Mouse (Mus musculus) liver, embryonic 14.5 days (tissue): ENCODE results near the gene Nrxn3. TPM values are rescaled to one million over a fixed set of nuclear protein-coding genes. Genes with fewer than 3 reads are reported as not detected.

Experiments
- ATAC-seq: fragments of 200-750 bp; cut with Nextera tagmentation; 2 replicates; pipeline ENCODE4 v1.8.0; 2017; ENCODE audit warnings: moderate number of reproducible peaks, mild to moderate bottlenecking, moderate library complexity; ENCODE audit not compliant: insufficient read depth
- DNase-seq, 3 experiments: peaks; one replicate each; pipeline ENCODE4 v3.0.0-alpha.2; 2012 to 2013; ENCODE audit warnings: low read depth in 3 of 3, low spot score in 3 of 3
- H3K27ac ChIP-seq: fragments of 300-500 bp; sonication (generic); 2 replicates; pipeline ENCODE4 v1.5.1; 2014; ENCODE audit warnings: moderate library complexity, mild to moderate bottlenecking, control low read depth, inconsistent platforms
- H3K27me3 ChIP-seq: fragments of 300-500 bp; sonication (generic); 2 replicates; pipeline ENCODE4 v1.6.1; 2014; ENCODE audit warnings: mild to moderate bottlenecking, low read length, moderate library complexity; ENCODE audit not compliant: control insufficient read depth, insufficient read depth
- H3K36me3 ChIP-seq: fragments of 300-500 bp; sonication (generic); replicated peaks from 2 replicates; pipeline ENCODE4 v1.6.1; 2014; ENCODE audit warnings: low read depth; ENCODE audit not compliant: control insufficient read depth, insufficient read depth
- H3K4me1 ChIP-seq, 2 experiments: fragments of 200-500 bp in 1 of 2; fragments of 300-500 bp in 1 of 2; sonication (generic) in 1 of 2; replicated peaks; 2 replicates each; pipeline ENCODE4 v1.6.1; 2012 to 2014; ENCODE audit warnings: antibody characterized with exemption in 1 of 2, inconsistent platforms in 1 of 2, low read length in 1 of 2; ENCODE audit not compliant: control insufficient read depth in 2 of 2, insufficient read depth in 2 of 2
- H3K4me2 ChIP-seq: fragments of 300-500 bp; sonication (generic); 2 replicates; pipeline ENCODE4 v1.6.1; 2014; ENCODE audit warnings: low read depth, mild to moderate bottlenecking, control low read depth, moderate library complexity
- H3K4me3 ChIP-seq, 2 experiments: fragments of 200-500 bp in 1 of 2; fragments of 300-500 bp in 1 of 2; sonication (generic) in 1 of 2; 2 replicates each; pipeline ENCODE4 v1.5.1; 2012 to 2014; ENCODE audit warnings: low read depth in 2 of 2, low read length in 2 of 2, mild to moderate bottlenecking in 2 of 2, control low read depth in 1 of 2, inconsistent platforms in 1 of 2, moderate library complexity in 1 of 2; ENCODE audit not compliant: insufficient read depth in 1 of 2
- H3K9ac ChIP-seq: fragments of 300-500 bp; sonication (generic); replicated peaks from 2 replicates; pipeline ENCODE4 v1.6.1; 2014; ENCODE audit warnings: mild to moderate bottlenecking, control low read depth, moderate library complexity
- H3K9me3 ChIP-seq: fragments of 300-500 bp; sonication (generic); 2 replicates; pipeline ENCODE4 v1.6.1; 2016; ENCODE audit warnings: low read length, mixed read lengths; ENCODE audit not compliant: control insufficient read depth
- CTCF ChIP-seq: IDR thresholded peaks from 2 replicates; pipeline ENCODE4 v1.5.1; 2016; ENCODE audit warnings: antibody characterized with exemption, low read depth, control low read depth
- EP300 ChIP-seq: IDR thresholded peaks from 2 replicates; pipeline ENCODE4 v1.6.1; 2016; ENCODE audit warnings: antibody characterized with exemption, low read depth
- WGBS: fragments of 180-500 bp; shearing (Covaris S2); extraction: QIAGEN DNeasy Blood & Tissue Kit; methylation state at CpG from one replicate; pipeline ENCODE4 v1.1.7; 2014; ENCODE audit not compliant: insufficient replicate concordance; 5-methylcytosine and 5-hydroxymethylcytosine counted together
- polyA plus RNA-seq, 2 experiments: library from polyadenylated mRNA; depleted of rRNA in 1 of 2; stranded (reverse) in 1 of 2; unstranded in 1 of 2; fragments of >200 nt; fragmentation: Nextera tagmentation in 1 of 2; extraction: Ambion mirVana in 1 of 2; gene quantifications; 2 replicates each; pipeline versions ENCODE4 v1.2.1 to v1.2.3; 2012 to 2014

Gene Nrxn3
- polyA plus RNA-seq, 2 experiments, result 0.12 to 0.38 TPM

DNA sequence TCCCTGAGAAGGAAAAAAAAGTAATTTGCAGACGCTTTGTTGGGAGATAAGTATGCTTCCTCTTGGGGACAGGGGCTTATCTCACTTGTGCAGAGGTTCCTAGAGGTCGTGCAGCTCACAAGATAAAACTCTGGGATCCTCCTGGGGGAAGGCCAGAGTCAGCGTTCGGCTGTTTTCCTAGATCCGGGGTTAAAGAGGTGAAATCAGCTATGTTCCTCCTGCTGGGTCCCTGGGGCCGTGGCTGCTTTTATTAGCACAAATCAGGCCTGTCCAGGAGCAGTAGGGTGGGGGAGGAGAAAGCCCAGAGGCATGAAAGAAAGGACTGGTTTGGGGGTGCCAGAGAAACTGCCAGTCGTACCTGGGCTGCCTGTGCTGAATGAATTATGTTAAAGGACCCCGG, 261.7 kb downstream of the Nrxn3 start:
- DNase-seq (peak; percentile 96 to 98 (median 98)), ATAC-seq (peak; percentile 94)
- Histone ChIP-seq H3K4me1 (peaks cover 41 to 54% of the 10 kb centered on the region in 2 experiments), H3K36me3 (no peaks in the 10 kb centered on the region), H3K4me3 (peak overlapping the region; percentile 5 to 40), H3K9me3 (no peaks in the 10 kb centered on the region), H3K27me3 (no peaks in the 10 kb centered on the region), H3K4me2 (peak overlapping the region; percentile 95), H3K9ac (peak overlapping the region; percentile 70), H3K27ac (peak overlapping the region; percentile 100)
- WGBS, result 2% methylated on average over 8 of the region's 8 CpGs
- TF ChIP-seq EP300 (peak; percentile 96), CTCF (no peak)

DNA sequence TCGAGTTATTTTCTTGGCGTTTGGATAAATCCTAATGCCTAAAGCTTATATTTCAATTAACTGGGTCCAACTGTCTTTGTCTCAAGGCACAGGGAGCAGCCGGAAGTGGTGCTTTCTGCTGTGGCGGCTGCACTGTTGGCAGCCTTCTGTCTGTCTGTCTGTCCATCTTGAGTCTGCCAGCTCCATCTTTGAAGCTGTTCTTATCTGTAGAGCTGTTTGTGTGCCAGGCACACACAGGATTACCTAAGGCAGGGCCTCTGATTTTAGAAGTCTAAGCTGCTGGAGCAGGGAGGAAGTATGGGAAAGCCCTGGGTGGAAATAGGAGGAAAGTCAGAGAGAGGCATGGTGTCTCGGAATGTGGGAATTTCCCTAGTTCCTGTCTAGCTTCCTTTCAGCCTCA, 262.1 kb downstream of the Nrxn3 start:
- Histone ChIP-seq H3K27ac (peak overlapping the region; percentile 100), H3K9ac (peak overlapping the region; percentile 70), H3K36me3 (no peaks in the 10 kb centered on the region), H3K4me1 (peaks cover 41 to 54% of the 10 kb centered on the region in 2 experiments), H3K9me3 (no peaks in the 10 kb centered on the region), H3K4me3 (peak overlapping the region; percentile 5 to 40), H3K27me3 (no peaks in the 10 kb centered on the region), H3K4me2 (peak overlapping the region; percentile 95)
- TF ChIP-seq CTCF, result no peak
- no peak for TF ChIP-seq EP300
- 11% methylated on average over 5 of the region's 5 CpGs for WGBS
- peak; percentile 42 for ATAC-seq
- DNase-seq, result peak; percentile 24 to 47 (median 30)

DNA sequence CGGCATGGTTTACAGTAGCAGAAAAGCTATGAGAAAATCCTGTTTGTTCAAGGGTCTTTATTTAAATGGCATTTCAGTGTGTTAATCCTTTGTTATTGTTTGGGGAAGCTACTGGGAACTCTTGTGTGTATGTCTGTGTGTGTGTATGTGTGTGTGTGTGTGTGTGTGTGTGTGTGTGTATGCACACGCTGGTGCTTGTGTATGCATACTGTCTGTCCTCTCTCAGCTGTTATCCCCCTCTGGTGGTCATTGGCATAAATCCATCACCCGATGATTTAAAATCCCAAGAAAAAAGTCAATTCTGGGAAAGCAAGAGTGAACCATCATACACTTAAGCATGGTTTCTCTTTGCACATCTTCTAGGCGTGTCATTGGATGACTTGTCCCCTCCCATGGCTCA, 264.4 kb downstream of the Nrxn3 start:
- no peak for ATAC-seq
- TF ChIP-seq EP300 (no peak), CTCF (peak; percentile 60)
- Histone ChIP-seq H3K9me3 (no peaks in the 10 kb centered on the region), H3K4me2 (no peak overlapping the region), H3K4me1 (peaks cover 40 to 50% of the 10 kb centered on the region in 2 experiments), H3K4me3 (no peak overlapping the region), H3K27me3 (no peaks in the 10 kb centered on the region), H3K36me3 (no peaks in the 10 kb centered on the region), H3K27ac (no peak overlapping the region), H3K9ac (no peak overlapping the region)
- no peak for DNase-seq
- 59% methylated on average over 4 of the region's 4 CpGs for WGBS

DNA sequence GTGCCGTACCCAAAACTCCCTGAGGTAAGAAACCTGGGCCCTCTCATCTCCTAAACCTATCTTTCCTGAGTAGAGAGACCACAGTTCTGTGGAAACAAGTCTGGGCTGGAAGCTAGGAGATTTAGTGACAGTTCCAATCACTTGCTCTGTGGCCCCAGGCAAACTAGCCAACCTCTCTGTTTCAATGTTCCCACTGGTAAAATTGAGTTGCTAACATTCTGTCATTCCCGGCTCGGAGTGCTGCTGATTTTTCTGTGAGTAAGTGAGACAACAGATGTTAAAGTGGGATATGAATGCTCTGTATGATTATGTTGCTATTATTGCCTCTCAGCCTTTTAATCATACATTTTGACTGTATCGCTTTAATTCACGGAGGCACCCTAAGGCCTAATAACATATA, 268.1 kb downstream of the Nrxn3 start:
- no peak overlapping the region for H3K4me3 ChIP-seq
- no peak overlapping the region for H3K27ac ChIP-seq
- H3K4me2 ChIP-seq, result no peak overlapping the region
- no peaks in the 10 kb centered on the region for H3K27me3 ChIP-seq
- H3K4me1 ChIP-seq, result peaks cover 9 to 21% of the 10 kb centered on the region in 2 experiments
- ATAC-seq (no peak), DNase-seq (no peak)
- H3K36me3 ChIP-seq, result no peaks in the 10 kb centered on the region
- WGBS, result 78% methylated on average over 5 of the region's 5 CpGs
- H3K9ac ChIP-seq, result no peak overlapping the region
- no peak for TF ChIP-seq CTCF
- TF ChIP-seq EP300, result no peak
- H3K9me3 ChIP-seq, result no peaks in the 10 kb centered on the region

DNA sequence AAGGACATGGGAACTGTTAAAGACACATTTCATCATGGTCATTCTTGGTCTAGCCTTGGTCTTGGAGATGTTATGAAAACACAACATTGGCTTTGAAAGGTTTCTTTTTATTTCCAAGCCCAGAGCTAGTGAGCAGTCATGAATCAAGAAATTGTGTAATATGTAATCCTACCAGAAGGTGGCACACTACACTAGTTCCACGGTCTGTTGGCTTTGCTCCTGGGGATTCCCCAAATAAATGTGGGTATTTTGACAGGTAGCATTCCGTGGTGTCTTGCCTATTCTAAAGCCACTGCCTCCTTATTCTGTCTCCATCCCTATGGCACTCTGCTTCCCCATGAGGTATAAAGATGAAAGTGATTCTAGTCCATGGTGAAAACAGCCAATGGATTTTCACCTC, 269.5 kb downstream of the Nrxn3 start:
- TF ChIP-seq CTCF (peak; percentile 73), EP300 (no peak)
- 0% methylated on average over 2 of the region's 2 CpGs for WGBS

More for the DNA sequence above, 269.5 kb downstream of the Nrxn3 start:
- Histone ChIP-seq H3K4me3 (no peak overlapping the region), H3K27ac (no peak overlapping the region), H3K9me3 (no peaks in the 10 kb centered on the region), H3K9ac (no peak overlapping the region), H3K4me2 (no peak overlapping the region), H3K4me1 (peaks cover 3 to 7% of the 10 kb centered on the region in 2 experiments), H3K36me3 (no peaks in the 10 kb centered on the region), H3K27me3 (no peaks in the 10 kb centered on the region)
- peak; percentile 63 for ATAC-seq
- DNase-seq, result peak in 2 of 3 experiments; percentile 37 to 57
